Mouse (Mus musculus): ENCODE results near the gene H2-T3. TPM values are rescaled to one million over a fixed set of nuclear protein-coding genes. Genes with fewer than 3 reads are reported as not detected.
"Not testable (repeated sequence)": the region's sequence is repeated elsewhere in the genome, so short reads cannot be mapped to it uniquely, and the experiment has no call there.

The H2-T3 gene
- polyA plus RNA-seq, 1 experiment from 2014 or later: not detected

DNA sequence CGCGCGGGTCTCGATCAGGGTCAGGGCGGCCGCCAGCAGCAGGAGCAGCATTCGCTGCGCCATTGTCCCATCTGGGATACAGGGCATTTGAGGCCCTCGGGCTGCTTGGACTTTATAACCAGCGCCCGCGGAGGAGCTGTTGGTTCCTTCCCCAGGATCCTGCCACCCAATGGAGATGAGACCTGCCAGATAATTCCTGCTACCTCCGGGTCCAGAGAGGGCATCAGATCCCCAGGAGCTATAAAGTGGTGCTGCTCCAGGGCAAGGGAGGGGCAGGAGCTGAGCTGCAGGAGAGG lies 44.3 kb downstream of the H2-T3 start:
- H3K27me3 ChIP-seq (ENCODE audit: control insufficient read depth, insufficient read depth, low read length): peaks cover 29% of the 10 kb centered on the region
- WGBS: 2% methylated on average over 13 of the region's 13 CpGs

GRCm38 (mm10) chr17:36145111-36145860 lies 44.8 kb downstream of the H2-T3 start:
- Histone ChIP-seq H3K36me3 (replicated peaks; ENCODE audit: control insufficient read depth, insufficient read depth, low read depth, low read length) (no peaks in the 10 kb centered on the region), H3K9ac (replicated peaks; ENCODE audit: low read length) (no peak overlapping the region), H3K4me2 (ENCODE audit: low read depth, low read length) (peak overlapping the region; percentile 32), H3K9me3 (replicated peaks; ENCODE audit: control insufficient read depth, low read length) (no peaks in the 10 kb centered on the region), H3K27ac (replicated peaks; ENCODE audit: low read depth, low read length) (no peak overlapping the region), H3K4me3 (ENCODE audit: low read depth, low read length) (peak overlapping the region; percentile 18; the same call in 1 of the 2 replicates), H3K4me1 (ENCODE audit: control insufficient read depth, insufficient read depth, low read length) (no peaks in the 10 kb centered on the region), H3K27me3 (ENCODE audit: control insufficient read depth, insufficient read depth, low read length) (peaks cover 29% of the 10 kb centered on the region)
- WGBS: 2% methylated on average over 78 of the region's 78 CpGs
- DNase-seq (ENCODE audit: low spot score) (peak; percentile 16), ATAC-seq (replicated peaks; ENCODE audit: insufficient number of reproducible peaks, low FRiP score, low TSS enrichment, low read depth) (no peak)

More for the DNA sequence above, 44.3 kb downstream of the H2-T3 start:
- not testable (repeated sequence) for H3K4me3 ChIP-seq (ENCODE audit: low read depth, low read length); H3K4me1 ChIP-seq (ENCODE audit: control insufficient read depth, insufficient read depth, low read length); H3K27ac ChIP-seq (replicated peaks; ENCODE audit: low read depth, low read length); DNase-seq (ENCODE audit: low spot score); H3K36me3 ChIP-seq (replicated peaks; ENCODE audit: control insufficient read depth, insufficient read depth, low read depth, low read length); H3K9ac ChIP-seq (replicated peaks; ENCODE audit: low read length); H3K9me3 ChIP-seq (replicated peaks; ENCODE audit: control insufficient read depth, low read length); ATAC-seq (replicated peaks; ENCODE audit: insufficient number of reproducible peaks, low FRiP score, low TSS enrichment, low read depth)
- peak overlapping the region; percentile 32 for H3K4me2 ChIP-seq (ENCODE audit: low read depth, low read length)

- not testable (repeated sequence) for H3K27me3 ChIP-seq (ENCODE audit: control insufficient read depth, insufficient read depth, low read length); H3K36me3 ChIP-seq (replicated peaks; ENCODE audit: control insufficient read depth, insufficient read depth, low read depth, low read length); ATAC-seq (replicated peaks; ENCODE audit: insufficient number of reproducible peaks, low FRiP score, low TSS enrichment, low read depth); H3K9ac ChIP-seq (replicated peaks; ENCODE audit: low read length); H3K27ac ChIP-seq (replicated peaks; ENCODE audit: low read depth, low read length); DNase-seq (ENCODE audit: low spot score); H3K4me3 ChIP-seq (ENCODE audit: low read depth, low read length); H3K4me2 ChIP-seq (ENCODE audit: low read depth, low read length); H3K4me1 ChIP-seq (ENCODE audit: control insufficient read depth, insufficient read depth, low read length); H3K9me3 ChIP-seq (replicated peaks; ENCODE audit: control insufficient read depth, low read length)
- 79% methylated on average over 1 of the region's 1 CpGs for WGBS
Measured at GRCm38 (mm10) chr17:36136299-36136848, 53.7 kb downstream of the H2-T3 start.

Other genes starting within 250 kb of the H2-T3 start
- gene Abcf1, start 220.5 kb downstream of the H2-T3 start, polyA plus RNA-seq (2014; fragmentation: Nextera tagmentation; extraction: Ambion mirVana): 96.7 and 112 TPM in 2 replicates
- 31.3 and 32.3 TPM in 2 replicates for gene Gnl1, start 210.4 kb downstream of the H2-T3 start, polyA plus RNA-seq (2014; fragmentation: Nextera tagmentation; extraction: Ambion mirVana)
- gene Prr3, start 210.1 kb downstream of the H2-T3 start, polyA plus RNA-seq (2014; fragmentation: Nextera tagmentation; extraction: Ambion mirVana): 37.7 and 38.2 TPM in 2 replicates
- gene H2-T24, start 169.7 kb downstream of the H2-T3 start, polyA plus RNA-seq (2014; fragmentation: Nextera tagmentation; extraction: Ambion mirVana): 2.2 and 2.4 TPM in 2 replicates
- gene H2-T23, start 157.4 kb downstream of the H2-T3 start, polyA plus RNA-seq (2014; fragmentation: Nextera tagmentation; extraction: Ambion mirVana): 3.7 and 3.9 TPM in 2 replicates
- gene H2-T22, start 147.5 kb downstream of the H2-T3 start, polyA plus RNA-seq (2014; fragmentation: Nextera tagmentation; extraction: Ambion mirVana): 12.7 and 13.2 TPM in 2 replicates
- not detected in 2 replicates for gene Gm6034, start 147.3 kb downstream of the H2-T3 start, polyA plus RNA-seq (2014; fragmentation: Nextera tagmentation; extraction: Ambion mirVana)
- gene Gm11127, start 131.9 kb downstream of the H2-T3 start, polyA plus RNA-seq (2014; fragmentation: Nextera tagmentation; extraction: Ambion mirVana): 0.20 TPM in 1 of 2 replicates, not detected in the other
- not detected in 2 replicates for gene Gm19684, start 68.6 kb downstream of the H2-T3 start, polyA plus RNA-seq (2014; fragmentation: Nextera tagmentation; extraction: Ambion mirVana)
- not detected in 2 replicates for gene Gm7030, start 60.9 kb downstream of the H2-T3 start, polyA plus RNA-seq (2014; fragmentation: Nextera tagmentation; extraction: Ambion mirVana)
- not detected in 2 replicates for gene Gm8909, start 21.8 kb downstream of the H2-T3 start, polyA plus RNA-seq (2014; fragmentation: Nextera tagmentation; extraction: Ambion mirVana)
- gene Rpp21, start 67.8 kb upstream of the H2-T3 start, polyA plus RNA-seq (2014; fragmentation: Nextera tagmentation; extraction: Ambion mirVana): 83.6 and 92.6 TPM in 2 replicates
- gene Trim39, start 82.0 kb upstream of the H2-T3 start, polyA plus RNA-seq (2014; fragmentation: Nextera tagmentation; extraction: Ambion mirVana): 14.0 and 15.6 TPM in 2 replicates
- gene H2-M10.2, start 96.2 kb upstream of the H2-T3 start, polyA plus RNA-seq (2014; fragmentation: Nextera tagmentation; extraction: Ambion mirVana): not detected in 2 replicates
- gene H2-M10.1, start 135.9 kb upstream of the H2-T3 start, polyA plus RNA-seq (2014; fragmentation: Nextera tagmentation; extraction: Ambion mirVana): not detected in 2 replicates
- not detected in 2 replicates for gene H2-M10.3, start 178.1 kb upstream of the H2-T3 start, polyA plus RNA-seq (2014; fragmentation: Nextera tagmentation; extraction: Ambion mirVana)